Mouse (Mus musculus) lung, postnatal 4 days (tissue): Measurements from ENCODE around the gene Gpr152.

Experiments used
- DNase-seq, 2 experiments: peaks; one replicate each; pipeline ENCODE4 v3.0.0; 2021

Gene Gpr152

DNA sequence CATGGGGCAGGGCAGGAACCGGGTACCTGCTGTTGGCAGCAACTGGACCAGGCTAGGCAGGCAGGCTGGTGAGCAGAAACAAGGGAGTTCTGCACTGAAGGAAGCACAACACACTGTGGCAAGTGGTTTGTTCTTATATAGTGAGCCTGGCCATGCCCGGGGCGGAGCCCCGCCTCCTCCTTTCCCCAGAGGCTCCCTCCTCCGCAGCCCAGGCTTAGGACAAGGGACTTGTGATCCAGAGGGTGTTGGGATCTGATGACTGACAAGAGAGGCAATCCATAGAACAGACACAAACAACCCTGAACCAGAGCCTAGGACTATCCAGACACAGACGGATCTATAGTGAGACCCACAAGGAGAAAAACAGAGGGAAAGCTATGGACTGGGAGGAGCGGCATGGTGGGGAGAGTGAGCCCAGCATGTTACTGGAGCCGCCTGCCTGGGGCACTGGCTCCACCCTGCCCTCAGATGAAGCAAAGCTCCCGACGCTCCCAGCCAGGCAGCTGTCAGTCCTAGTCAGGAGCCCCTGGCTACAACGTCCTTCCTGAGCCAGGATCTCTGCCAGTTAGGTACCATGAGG, 35.9 kb downstream of the Gpr152 start, which contains the start of gene Carns1:
Gene Carns1 (minus strand): TSS at position 112 of the 580 bp plus-strand sequence.
- DNase-seq, result peak; percentile 52 to 64

DNA sequence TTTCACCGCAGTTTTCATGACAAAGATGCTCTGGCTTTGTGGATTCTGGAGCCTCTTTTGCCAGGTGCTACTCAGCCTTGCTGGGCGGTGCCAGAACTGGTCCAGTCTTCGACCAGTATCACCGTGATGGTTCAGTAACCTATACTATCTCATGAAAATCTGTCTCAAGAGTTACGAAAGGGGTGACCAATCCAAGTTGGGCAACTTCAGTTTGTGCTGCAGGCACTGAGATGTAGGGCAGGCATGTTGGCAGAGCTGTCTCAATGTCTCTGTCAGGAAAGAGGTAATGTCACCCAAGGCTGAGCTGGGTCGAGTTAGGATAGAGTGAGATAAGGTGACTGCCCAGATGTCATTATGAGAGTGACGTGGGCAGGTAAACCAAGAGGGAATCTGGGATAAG, 40.8 kb downstream of the Gpr152 start:
- DNase-seq, result no peak

GRCm38 (mm10) chr19:4181892-4182291, 42.3 kb downstream of the Gpr152 start:
- peak; percentile 75 to 77 for DNase-seq

DNA sequence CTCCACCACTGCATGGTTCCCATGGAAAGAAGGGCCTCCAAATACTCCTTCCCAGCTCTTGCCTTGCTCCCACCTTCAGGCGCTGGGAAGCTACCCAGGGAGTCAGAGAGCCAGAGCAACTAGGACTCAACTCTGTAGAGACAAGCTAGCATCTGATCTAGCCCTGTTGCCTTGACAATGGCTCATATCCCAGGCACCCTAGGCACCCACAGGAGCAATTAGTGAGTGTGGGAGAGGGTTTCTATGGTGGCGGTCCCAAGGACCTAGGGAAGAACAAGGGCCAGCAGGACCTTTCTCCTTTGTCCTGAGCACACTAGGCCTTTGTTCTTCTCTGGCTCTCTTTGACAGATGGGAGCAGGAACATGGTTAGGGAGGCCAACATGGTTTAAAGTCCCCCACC, 44.1 kb downstream of the Gpr152 start:
- DNase-seq, result no peak

DNA sequence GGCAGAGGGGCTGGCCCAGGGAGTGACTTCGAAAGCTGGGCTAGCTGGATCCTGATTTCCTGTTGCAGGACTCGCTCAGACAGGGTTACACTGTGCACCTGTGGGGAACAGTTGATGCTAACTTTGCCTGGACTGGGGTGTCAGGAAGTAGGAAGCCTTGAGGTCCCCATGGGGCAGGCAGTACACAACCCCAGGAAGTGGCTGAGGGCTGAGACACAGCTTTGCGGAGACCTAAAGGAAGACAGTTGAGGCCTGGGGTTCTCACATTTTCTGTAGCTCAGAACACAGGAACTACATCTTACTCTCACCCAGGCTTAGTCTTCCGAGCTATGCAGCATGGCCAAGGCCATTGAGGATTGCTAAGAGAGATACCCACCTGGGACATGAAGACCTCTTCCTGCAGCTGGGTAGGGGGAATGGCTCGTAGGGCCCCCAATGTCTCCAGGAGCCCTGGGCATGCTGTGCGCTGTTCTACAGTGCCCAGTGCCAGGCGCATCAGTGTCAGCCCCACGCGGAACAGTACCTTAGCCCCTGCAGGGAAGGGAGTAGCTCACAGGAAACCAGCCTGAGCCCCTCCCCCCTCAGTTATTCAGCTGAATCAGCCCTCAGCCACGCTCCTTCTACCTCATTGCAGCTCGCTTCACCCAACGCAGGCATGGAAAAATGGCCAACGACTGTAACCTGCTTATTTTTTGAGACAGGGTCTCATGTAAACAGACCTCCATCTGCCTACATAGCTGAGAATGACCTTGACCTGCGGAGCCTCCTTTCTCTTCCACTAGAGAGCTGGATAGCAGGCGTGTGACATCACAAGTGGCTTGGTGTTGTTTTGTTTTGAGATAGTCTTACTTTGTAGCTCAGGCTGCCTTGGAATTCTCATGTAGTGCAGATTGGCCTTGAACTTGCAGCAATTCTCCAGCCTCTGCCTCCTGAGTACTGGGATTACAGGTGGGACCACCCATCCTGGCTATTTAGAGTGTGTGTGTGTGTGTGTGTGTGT, 45.7 kb downstream of the Gpr152 start:
- peak; percentile 44 to 55 for DNase-seq

DNA sequence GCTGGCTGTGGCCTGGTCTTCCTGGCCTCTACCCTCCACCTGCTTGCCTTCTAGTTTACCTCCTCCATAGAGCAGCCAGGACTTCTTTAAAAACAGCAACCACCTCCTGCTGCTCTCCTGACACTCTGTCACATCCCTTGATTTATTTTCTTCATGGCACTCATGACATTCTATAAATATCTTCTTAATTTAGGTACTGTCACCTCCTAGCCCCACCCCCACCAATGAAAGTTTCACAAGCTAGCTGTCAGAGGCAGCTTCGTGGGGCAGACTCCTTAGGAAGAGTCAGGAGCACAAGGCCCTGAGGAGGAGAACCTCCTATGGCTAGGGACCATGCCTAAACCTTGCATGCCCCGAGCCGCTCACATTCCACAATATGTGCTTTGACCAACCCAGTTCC, 47.7 kb downstream of the Gpr152 start:
- no peak for DNase-seq

DNA sequence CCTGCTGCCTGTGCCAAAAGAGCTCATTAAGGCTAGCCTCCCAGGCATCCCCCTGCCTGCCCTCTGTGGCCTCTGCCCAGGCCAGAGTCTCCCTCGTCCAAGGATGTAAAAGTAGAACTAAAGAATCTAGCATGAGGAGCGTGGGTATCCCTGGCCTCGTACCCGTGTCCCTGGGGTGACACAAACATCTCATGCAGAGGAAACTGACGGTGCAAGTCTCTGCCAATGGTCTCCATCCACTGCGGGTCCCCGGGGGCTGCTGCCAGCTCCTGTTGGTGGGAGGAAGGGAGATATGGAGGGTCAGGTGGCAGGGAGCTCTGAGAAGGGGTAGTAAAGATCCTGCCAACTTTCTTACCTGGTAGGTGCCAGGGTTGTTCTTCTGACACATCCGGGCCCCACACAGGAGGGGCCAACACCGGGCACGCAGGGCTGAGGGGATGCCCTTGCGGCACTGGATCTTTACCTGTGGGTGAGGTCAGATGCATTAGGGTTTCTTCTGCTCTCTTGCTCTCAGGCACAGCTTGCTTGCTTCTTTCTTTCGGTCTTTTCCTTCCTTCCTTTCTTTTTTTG, 49.5 kb downstream of the Gpr152 start:
- DNase-seq, result no peak

- peak; percentile 71 to 82 for DNase-seq
Measured at GRCm38 (mm10) chr19:4190831-4191334, 51.3 kb downstream of the Gpr152 start, which contains the start of gene Tbc1d10c. Tbc1d10c (minus strand) TSS chr19:4191284.

DNA sequence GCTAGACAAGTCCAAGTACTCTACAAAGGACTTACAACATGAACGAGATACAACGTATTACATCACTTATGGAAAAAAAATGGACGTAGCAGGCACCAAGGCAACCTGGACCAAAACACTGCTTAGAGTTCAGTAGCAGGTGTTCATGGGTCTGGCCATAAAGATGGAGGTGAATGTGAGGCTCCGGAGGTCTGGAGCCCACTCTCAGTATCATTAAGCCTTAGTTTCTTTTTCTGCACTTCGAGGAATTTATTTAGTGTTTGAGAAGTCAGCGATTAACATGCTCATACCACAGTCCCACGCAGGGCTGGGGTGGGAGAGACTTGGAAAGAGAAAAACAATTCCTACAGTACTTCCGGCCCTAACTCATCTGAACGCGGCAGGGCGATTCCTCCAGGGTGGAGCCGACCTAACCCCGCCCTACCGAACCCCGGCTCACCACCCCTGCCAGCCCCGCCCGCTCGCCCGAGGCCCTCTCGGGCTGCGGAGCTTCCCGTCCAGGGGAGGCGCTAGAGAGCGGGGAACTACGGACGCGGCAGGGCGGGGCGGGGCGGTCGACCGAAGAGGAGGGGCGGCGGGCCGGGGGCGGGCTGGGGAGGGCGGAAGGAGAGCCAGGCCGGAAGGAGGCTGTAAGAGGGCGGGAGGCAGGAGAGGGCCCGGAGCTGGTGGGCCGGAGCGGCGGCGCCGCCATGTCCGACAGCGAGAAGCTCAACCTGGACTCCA, 52.1 kb downstream of the Gpr152 start, which contains the start of gene Ppp1ca:
Gene Ppp1ca (plus strand): TSS at position 538 of the 723 bp plus-strand sequence.
- DNase-seq, result peak; percentile 97 to 98

- DNase-seq, result no peak
Measured at GRCm38 (mm10) chr19:4192251-4192985, 52.8 kb downstream of the Gpr152 start.

GRCm38 (mm10) chr19:4193129-4193528, 53.5 kb downstream of the Gpr152 start:
- no peak for DNase-seq

DNA sequence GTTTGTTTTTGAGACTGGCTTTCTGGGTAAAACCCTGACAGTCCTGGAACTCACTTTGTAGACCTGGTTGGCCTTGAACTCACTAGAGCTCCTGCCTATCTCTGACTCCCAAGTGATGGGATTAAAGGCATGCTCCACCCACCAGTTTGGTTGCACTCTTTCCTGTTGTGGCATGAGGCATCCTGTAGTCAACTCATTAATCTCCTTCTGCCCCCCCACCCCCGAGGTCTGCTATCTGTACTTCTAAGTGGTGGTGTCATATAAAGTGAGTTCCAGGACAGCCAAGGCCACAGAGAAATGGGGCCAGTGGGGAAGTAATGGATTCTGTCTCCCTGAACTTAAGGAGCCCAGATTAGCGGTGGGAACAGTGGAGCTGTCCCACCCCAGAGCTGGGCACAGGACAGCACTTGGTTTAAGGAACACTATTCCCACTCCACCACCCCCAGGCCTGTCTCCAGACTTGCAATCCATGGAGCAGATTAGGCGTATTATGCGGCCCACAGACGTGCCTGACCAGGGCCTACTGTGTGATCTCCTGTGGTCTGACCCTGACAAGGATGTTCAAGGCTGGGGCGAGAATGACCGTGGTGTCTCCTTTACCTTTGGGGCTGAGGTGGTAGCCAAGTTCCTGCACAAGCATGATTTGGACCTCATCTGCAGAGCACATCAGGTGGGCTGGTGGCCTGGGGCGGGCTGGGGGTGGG, 54.6 kb downstream of the Gpr152 start:
- DNase-seq, result no peak

GRCm38 (mm10) chr19:4194776-4195650, 55.4 kb downstream of the Gpr152 start:
- no peak for DNase-seq
